Mouse (Mus musculus): ENCODE results near the gene Agmo.

Gene Agmo

GRCm38 (mm10) chr12:37241566-37242021 is at the start of gene Agmo:
Gene Agmo (plus strand): TSS chr12:37241641.
- DNase-seq: no peak

- no peak for DNase-seq
These were observed 10.3 kb upstream of the Agmo start for GRCm38 (mm10) chr12:37231119-37231518.

GRCm38 (mm10) chr12:37240975-37241565 is 371 bp upstream of the Agmo start:
- DNase-seq: no peak

GRCm38 (mm10) chr12:37242484-37242883 is 1.0 kb downstream of the Agmo start:
- no peak for DNase-seq

GRCm38 (mm10) chr12:37244876-37245275 is 3.4 kb downstream of the Agmo start:
- DNase-seq: no peak

- DNase-seq: no peak
These were observed 10.2 kb downstream of the Agmo start for GRCm38 (mm10) chr12:37251688-37252087.

GRCm38 (mm10) chr12:37257099-37257498 is 15.7 kb downstream of the Agmo start:
- no peak for DNase-seq

GRCm38 (mm10) chr12:37259771-37260528 is 18.5 kb downstream of the Agmo start:
- DNase-seq: no peak

GRCm38 (mm10) chr12:37263685-37264084 is 22.2 kb downstream of the Agmo start:
- no peak for DNase-seq

- DNase-seq: no peak
These were observed 27.3 kb downstream of the Agmo start for GRCm38 (mm10) chr12:37268636-37269152.

GRCm38 (mm10) chr12:37272660-37273059 is 31.2 kb downstream of the Agmo start:
- no peak for DNase-seq

GRCm38 (mm10) chr12:37273964-37274657 is 32.7 kb downstream of the Agmo start:
- no peak for DNase-seq

- no peak for DNase-seq
These were observed 33.2 kb downstream of the Agmo start for GRCm38 (mm10) chr12:37274658-37275019.

- no peak for DNase-seq
These were observed 65.6 kb downstream of the Agmo start for GRCm38 (mm10) chr12:37306956-37307466.

- DNase-seq: no peak
These were observed 69.3 kb downstream of the Agmo start for GRCm38 (mm10) chr12:37310786-37311185.

- no peak for DNase-seq
These were observed 81.4 kb downstream of the Agmo start for GRCm38 (mm10) chr12:37322860-37323259.

GRCm38 (mm10) chr12:37334987-37335386 is 93.5 kb downstream of the Agmo start:
- no peak for DNase-seq

- DNase-seq: no peak
These were observed 102.8 kb downstream of the Agmo start for GRCm38 (mm10) chr12:37344225-37344624.

- no peak for DNase-seq
These were observed 104.3 kb downstream of the Agmo start for GRCm38 (mm10) chr12:37345696-37346095.

GRCm38 (mm10) chr12:37392316-37392715 is 150.9 kb downstream of the Agmo start:
- DNase-seq: no peak

GRCm38 (mm10) chr12:37402541-37402940 is 161.1 kb downstream of the Agmo start:
- DNase-seq: no peak

- no peak for DNase-seq
These were observed 184.9 kb downstream of the Agmo start for GRCm38 (mm10) chr12:37426350-37426749.

- no peak for DNase-seq
These were observed 185.3 kb downstream of the Agmo start for GRCm38 (mm10) chr12:37426750-37427149.

Measured in liver (tissue).